Mouse (Mus musculus): Measurements from ENCODE around the gene Nip7.
"Not testable (repeated sequence)": the region's sequence is repeated elsewhere in the genome, so short reads cannot be mapped to it uniquely, and the experiment has no call there.

GRCm38 (mm10) chr8:107033609-107034008, 23.1 kb upstream of the Nip7 start:
- TF ChIP-seq CTCF (IDR thresholded peaks at IDR 0.05; ENCODE audit: insufficient read depth, low read length); POLR2A (IDR thresholded peaks at IDR 0.05; ENCODE audit: borderline replicate concordance, extremely low read depth, low read depth, low read length): not testable (repeated sequence)
